Mouse (Mus musculus) CD8-positive naive resting alpha-beta T cell, adult 57 days (primary cell): ENCODE results near the gene Snx21. TPM values are rescaled to one million over a fixed set of nuclear protein-coding genes. Genes with fewer than 3 reads are reported as not detected.

Source experiments
- total RNA-seq: library from RNA; stranded (reverse); gene quantifications from one replicate; pipeline ENCODE4 v1.2.4, GENCODE M21; 2023

Snx21 gene
- total RNA-seq = 0.70 TPM

DNA sequence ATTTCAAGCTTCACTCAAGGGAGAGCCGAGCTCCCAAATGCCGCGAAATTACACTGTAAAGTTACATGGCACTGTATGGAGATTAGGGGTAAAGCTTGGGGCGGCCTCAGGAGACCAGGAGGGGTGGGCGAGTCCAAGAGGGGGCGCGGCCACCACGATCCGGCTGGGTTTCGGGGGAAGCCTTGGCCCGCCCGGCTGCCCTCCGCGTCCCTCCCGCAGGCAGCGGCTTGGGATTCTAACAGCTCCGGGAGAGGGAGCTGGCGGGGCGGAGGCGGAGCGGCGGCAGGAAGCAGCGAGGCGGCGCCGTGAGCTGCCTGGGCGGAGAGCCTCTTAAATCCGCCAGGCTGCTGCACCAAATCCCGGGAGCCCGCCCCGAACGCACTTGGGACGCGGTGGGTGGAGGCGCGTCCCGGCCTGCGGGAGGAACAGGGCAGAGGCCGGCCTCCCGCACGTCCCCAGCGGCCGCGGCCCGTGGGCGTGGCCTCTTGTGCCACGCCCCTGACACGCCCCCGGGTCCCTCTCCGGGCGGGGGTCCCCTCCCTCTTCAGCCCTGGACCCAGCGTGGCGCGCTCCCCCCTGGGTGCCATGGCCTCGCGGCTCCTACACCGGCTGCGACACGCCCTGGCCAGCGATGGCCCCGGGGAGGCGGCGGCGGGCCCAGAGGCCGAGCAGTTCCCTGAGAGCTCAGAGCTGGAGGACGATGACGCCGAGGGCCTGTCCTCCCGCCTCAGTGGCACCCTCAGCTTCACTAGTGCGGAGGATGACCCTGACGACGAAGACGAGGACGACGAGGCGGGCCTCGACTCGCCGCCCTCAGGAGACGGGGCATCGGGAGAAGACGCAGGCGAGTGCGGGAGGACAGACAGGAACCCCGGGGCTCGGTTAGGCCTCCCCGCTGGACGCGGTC is at the start of gene Snx21:
TSS of gene Snx21 (plus strand) at position 343 of the 907 bp plus-strand sequence.

DNA sequence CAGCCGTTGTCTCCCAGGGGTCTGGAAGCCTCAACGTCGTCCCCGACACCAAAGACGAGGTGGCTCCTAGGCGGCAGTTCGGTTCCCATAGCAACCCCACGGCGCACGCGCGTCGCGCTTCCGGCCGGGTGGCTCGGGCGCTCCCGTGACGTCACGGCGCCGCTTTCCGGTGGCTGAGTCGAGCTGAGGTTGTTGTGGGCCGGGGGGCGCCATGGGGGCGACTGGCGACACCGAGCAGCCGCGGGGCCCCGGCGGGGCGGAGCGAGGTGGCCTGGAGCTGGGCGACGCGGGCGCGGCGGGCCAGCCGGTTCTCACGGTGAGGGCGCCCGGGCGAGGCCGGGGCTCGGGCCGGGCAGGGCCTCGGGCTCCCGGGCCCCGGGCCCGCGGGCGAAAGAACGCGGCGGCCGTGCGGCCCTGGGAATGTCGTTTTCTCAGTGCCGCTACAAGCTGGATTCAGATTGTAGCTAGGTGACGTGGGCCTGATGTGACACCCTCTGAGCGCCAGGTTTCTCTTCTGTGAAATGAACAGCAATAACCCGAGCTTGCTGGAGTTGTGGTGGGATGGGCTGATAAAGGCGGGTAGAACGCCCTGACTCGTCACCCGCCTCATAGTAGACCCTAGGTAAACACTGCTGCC is 39.7 kb upstream of the Snx21 start, which contains the start of the genes Wfdc3 and Dnttip1:
TSS of gene Wfdc3 (minus strand) at position 89 of the 637 bp plus-strand sequence.
TSS of gene Dnttip1 (plus strand) at position 141 of the 637 bp plus-strand sequence.

DNA sequence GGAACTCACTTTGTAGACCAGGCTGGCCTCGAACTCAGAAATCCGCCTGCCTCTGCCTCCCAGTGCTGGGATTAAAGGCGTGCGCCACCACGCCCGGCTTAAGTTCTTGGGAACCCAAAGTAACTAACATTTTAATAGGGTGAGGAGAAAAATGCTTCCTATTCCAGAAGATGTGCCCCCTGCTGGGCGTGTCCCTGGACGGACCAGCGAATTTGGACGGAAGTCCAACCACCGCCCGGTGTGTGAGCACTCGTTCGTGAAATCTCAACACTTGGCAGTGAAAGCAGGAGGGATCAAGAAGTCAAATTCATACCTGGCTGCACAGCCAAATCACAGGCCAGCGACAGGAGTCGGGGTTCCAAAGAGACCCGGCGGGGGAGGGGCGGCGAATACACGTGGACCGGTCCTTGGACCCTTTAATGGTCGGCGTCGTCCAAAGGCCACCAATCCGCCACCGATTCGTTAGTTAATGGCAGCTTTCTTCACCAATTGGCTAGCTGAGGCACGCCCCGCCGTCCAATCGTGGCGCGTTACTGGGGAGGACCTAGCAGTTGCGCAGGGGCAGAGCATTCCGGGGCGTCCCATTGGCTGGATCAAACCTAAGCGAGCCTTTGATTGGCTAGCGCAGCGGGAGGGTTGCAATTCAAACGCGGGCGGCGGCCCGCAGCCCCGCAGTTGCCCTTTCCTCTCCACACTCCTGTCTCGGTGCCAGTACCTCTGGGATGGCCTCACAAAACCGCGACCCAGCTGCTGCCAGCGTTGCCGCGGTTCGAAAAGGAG is 16.2 kb upstream of the Snx21 start, which contains the start of gene Ube2c:
TSS of gene Ube2c (plus strand) at position 641 of the 780 bp plus-strand sequence.

DNA sequence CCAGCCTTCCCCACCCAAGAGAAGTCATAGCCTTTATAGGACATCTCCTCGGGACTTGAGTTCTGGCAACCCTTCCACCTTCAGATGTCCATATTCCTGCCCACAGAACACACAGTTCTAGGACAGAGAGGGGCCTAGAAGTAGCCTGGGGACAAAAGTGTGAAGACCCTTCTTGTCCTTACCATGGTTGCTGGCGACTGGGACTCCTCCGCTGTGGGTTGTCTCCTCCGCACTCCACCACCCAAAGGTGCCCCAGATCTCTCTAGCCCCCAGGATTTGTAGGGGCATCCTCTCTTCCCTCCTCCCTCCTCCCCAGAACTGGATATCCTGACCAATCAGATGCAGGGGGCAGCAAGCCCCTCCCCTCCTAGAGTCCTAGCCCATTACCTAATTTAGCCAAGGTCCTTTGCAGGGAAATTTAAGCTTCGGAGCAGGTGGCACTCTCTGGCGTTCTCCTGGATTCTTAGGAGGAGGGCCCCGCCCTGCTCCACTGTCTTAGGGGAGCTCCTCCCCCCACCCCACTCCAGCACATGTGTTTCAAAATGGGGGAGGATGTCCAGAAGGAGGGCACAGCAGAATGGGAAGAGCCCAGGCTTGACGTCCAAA is 6.0 kb upstream of the Snx21 start, which contains the start of gene Tnnc2:
TSS of gene Tnnc2 (minus strand) at position 487 of the 606 bp plus-strand sequence.

DNA sequence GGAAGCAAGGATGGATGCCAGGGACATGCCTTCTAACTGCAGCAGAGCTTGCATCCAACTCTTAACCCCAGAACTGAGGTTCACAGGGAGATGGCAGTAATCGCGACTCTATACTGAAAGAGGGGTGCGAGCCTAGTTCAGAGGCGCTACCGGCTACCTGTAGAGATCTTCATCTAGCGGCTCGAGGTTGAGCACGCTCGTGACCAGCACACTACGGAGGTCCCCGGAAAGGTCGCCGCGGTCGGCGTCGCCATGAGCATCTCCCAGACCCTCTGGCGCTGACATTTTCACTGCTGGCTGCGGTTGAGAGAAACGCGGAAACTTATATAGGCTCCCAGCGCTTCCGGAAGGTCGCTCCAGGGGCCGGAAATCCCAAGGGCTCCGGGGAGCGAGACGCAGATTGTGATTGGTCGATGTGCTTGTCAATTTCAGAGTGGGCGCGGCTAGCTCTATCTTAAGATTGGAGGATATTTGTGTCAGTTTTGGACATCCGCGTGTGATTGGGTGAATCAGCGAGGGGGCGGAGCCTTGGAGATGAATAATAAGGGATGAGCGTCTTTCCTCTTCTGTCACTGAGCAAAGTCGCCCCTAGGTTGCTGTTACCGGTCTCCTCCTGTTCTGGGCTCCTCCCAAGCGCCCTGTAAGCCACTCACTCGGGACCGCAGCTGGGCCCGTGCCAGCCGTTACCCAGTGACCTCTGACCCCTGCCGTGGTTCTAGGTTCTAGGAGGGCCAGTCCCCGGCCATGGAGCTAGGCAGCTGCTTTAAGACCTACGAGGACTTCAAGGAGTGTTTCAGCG is 19.1 kb downstream of the Snx21 start, which contains the start of the genes Acot8 and Zswim3:
TSS of gene Acot8 (minus strand) at position 350 of the 799 bp plus-strand sequence.
TSS of gene Zswim3 (plus strand) at position 566 of the 799 bp plus-strand sequence.

DNA sequence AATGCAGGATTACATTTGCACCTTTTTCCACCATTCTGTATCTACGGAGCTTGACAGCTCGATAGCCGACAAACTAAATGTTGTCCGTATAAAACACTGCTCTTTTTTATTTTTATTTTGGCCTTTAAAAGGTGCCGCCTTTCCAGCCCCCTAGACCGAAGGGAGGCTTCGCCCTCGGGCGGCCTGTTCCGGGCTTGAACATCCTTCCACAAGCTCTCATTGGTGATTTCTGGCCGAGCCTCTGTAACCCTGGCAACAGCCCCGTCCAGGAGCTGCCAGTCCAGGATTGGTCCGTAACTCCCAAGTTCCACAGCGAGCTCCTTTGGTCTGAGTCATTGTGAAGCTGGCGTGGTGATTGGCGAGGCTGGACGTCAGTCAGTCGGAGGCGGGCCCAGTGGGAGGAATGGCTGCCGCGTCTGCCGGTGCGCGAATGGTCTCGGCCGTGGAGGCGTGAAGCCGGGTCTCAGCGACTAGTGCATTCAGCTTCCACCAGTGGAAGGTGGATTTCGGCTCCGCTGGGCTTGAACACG is 37.1 kb downstream of the Snx21 start, which contains the start of gene Zswim1:
TSS of gene Zswim1 (plus strand) at position 51 of the 530 bp plus-strand sequence.

DNA sequence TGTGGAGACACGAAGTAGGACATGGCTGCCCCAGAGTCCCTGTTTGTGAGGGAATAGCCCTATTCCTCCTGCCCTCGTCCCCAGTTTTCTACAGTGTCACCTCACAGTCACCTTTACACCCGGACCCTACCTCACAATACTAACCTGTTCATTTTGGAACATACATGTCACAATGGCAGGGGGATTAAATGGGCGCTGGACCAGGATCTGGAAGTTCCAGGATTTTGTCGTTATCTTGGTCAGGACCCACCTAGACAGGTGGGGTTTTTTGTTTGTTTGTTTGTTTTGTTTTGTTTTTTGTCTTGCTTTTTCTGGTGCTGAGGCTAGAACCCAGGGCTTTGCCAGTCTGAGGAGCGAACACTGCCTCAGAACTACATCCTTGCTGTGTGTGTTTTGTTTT is 42.8 kb downstream of the Snx21 start, which contains the start of gene Spata25:
TSS of gene Spata25 (minus strand) at position 101 of the 400 bp plus-strand sequence.

DNA sequence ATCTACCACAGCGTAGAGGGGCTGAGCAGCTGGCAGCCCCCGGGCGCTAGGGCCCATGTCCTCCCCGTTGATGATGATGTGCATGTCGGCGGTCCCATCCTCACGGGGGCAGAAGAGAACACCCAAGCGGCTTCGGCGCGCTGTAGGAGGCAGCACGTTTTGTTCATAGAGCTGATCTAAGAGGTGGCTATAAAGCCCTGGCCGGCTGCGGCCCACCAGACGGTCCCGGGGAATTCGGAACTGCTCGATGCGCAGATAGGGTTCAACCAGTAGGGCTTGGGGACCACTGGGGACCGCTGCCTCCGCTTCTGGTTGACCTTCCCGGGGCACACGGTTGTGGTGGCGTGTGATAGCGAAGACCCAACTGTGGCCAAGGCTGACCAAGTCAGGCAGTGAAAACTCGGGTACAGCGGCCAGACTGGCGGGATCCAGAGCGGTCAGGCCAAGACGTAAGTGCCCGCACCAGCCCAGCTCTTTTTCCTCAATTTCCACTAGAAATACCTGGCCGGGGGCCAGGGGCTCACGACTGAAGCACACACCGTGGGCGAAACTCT is 47.2 kb downstream of the Snx21 start, which contains the start of gene Ctsa:
TSS of gene Ctsa (plus strand) at position 126 of the 554 bp plus-strand sequence.

DNA sequence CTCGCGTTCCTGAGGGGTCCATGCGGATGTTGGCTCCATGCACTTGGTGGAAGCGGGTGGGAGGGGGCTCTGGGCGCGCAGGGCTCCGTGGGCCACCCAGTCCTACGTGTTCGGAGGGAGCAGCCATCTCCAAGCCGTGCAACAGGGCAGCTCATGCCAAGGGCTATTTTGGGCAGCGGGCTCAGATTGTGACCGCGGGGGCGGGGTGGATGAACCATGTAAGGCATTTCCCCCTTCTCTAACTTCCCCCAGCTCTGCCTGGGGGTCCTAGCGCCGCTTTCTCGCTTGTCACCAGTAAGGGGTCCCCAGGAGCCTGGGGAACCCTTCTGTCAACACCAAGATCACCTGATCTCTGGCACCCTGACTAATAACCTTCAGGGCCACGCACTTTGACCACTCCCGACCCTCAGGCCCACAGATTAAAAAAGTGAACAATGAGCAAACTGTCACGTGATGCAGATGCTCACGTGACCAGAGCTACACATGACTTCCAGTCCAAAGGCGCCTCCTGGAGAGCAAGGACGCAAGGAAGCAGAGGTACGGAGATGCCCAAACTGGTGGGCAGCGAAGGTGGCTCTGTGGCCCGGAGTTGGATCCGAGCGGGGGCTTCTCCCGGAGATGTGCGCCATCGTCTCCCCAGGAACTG is 47.8 kb downstream of the Snx21 start, which contains the start of gene Neurl2:
TSS of gene Neurl2 (minus strand) at position 143 of the 646 bp plus-strand sequence.

Other genes starting within 250 kb of the Snx21 start
- not detected for gene Wfdc2, start 223.4 kb upstream of the Snx21 start, total RNA-seq
- not detected for gene Spint3, start 212.4 kb upstream of the Snx21 start, total RNA-seq
- not detected for gene Wfdc6a, start 200.4 kb upstream of the Snx21 start, total RNA-seq
- not detected for gene Eppin, start 192.2 kb upstream of the Snx21 start, total RNA-seq
- not detected for gene Wfdc6b, start 172.3 kb upstream of the Snx21 start, total RNA-seq
- not detected for gene Wfdc8, start 172.2 kb upstream of the Snx21 start, total RNA-seq
- gene Wfdc16, start 147.0 kb upstream of the Snx21 start, total RNA-seq = not detected
- gene Wfdc10, start 129.8 kb upstream of the Snx21 start, total RNA-seq = not detected
- gene Wfdc9, start 129.2 kb upstream of the Snx21 start, total RNA-seq = not detected
- not detected for gene Wfdc11, start 111.7 kb upstream of the Snx21 start, total RNA-seq
- not detected for gene Wfdc13, start 100.7 kb upstream of the Snx21 start, total RNA-seq
- gene Spint4, start 87.3 kb upstream of the Snx21 start, total RNA-seq = not detected
- not detected for gene Spint5, start 70.5 kb upstream of the Snx21 start, total RNA-seq
- not detected for gene Wfdc3, start 39.9 kb upstream of the Snx21 start, total RNA-seq
- gene Dnttip1, start 39.8 kb upstream of the Snx21 start, total RNA-seq = 43.0 TPM
- gene Ube2c, start 15.9 kb upstream of the Snx21 start, total RNA-seq = not detected
- gene Tnnc2, start 5.9 kb upstream of the Snx21 start, total RNA-seq = not detected
- gene Acot8, start 19.1 kb downstream of the Snx21 start, total RNA-seq = 60.3 TPM
- 3.5 TPM for gene Zswim3, start 19.3 kb downstream of the Snx21 start, total RNA-seq
- gene Zswim1, start 36.9 kb downstream of the Snx21 start, total RNA-seq = 7.7 TPM
- gene Spata25, start 42.7 kb downstream of the Snx21 start, total RNA-seq = not detected
- gene Ctsa, start 47.0 kb downstream of the Snx21 start, total RNA-seq = 133 TPM
- 1.7 TPM for gene Neurl2, start 47.6 kb downstream of the Snx21 start, total RNA-seq
- gene Pltp, start 71.9 kb downstream of the Snx21 start, total RNA-seq = 5.5 TPM
- 117 TPM for gene Pcif1, start 93.5 kb downstream of the Snx21 start, total RNA-seq
- 54.1 TPM for gene Zfp335, start 125.9 kb downstream of the Snx21 start, total RNA-seq
- gene Mmp9, start 155.0 kb downstream of the Snx21 start, total RNA-seq = 1.3 TPM
- 0.46 TPM for gene Slc12a5, start 175.0 kb downstream of the Snx21 start, total RNA-seq
- gene Ncoa5, start 249.0 kb downstream of the Snx21 start, total RNA-seq = 44.8 TPM